Mouse (Mus musculus) hindbrain, embryonic 13.5 days (tissue): ENCODE data around the gene Vmn2r118. TPM values are rescaled to one million over a fixed set of nuclear protein-coding genes. Genes with fewer than 3 reads are reported as not detected.

Experiments used
- ATAC-seq: fragments of 200-750 bp; cut with Nextera tagmentation; 2 replicates; pipeline ENCODE4 v1.8.0; 2017; ENCODE audit warnings: moderate TSS enrichment; ENCODE audit not compliant: low FRiP score
- H3K27ac ChIP-seq: fragments of 300-500 bp; sonication (generic); 2 replicates; pipeline ENCODE4 v1.5.1; 2015; ENCODE audit warnings: inconsistent platforms, mild to moderate bottlenecking, moderate library complexity
- H3K27me3 ChIP-seq: fragments of 300-500 bp; sonication (generic); 2 replicates; pipeline ENCODE4 v1.6.1; 2015; ENCODE audit warnings: mild to moderate bottlenecking, inconsistent platforms
- H3K36me3 ChIP-seq: fragments of 300-500 bp; sonication (generic); 2 replicates; pipeline ENCODE4 v1.6.1; 2015; ENCODE audit warnings: mild to moderate bottlenecking, inconsistent platforms
- H3K4me1 ChIP-seq: fragments of 300-500 bp; sonication (generic); replicated peaks from 2 replicates; pipeline ENCODE4 v1.6.1; 2015; ENCODE audit warnings: inconsistent platforms
- H3K4me2 ChIP-seq: fragments of 300-500 bp; sonication (generic); 2 replicates; pipeline ENCODE4 v1.6.1; 2015; ENCODE audit warnings: inconsistent platforms, mild to moderate bottlenecking, moderate library complexity
- H3K4me3 ChIP-seq: fragments of 300-500 bp; sonication (generic); 2 replicates; pipeline ENCODE4 v1.5.1; 2015; ENCODE audit warnings: mild to moderate bottlenecking, inconsistent platforms
- H3K9ac ChIP-seq: fragments of 300-500 bp; sonication (generic); 2 replicates; pipeline ENCODE4 v1.6.1; 2015; ENCODE audit warnings: mild to moderate bottlenecking, inconsistent platforms
- H3K9me3 ChIP-seq: fragments of 300-500 bp; sonication (generic); 2 replicates; pipeline ENCODE4 v1.6.1; 2016; ENCODE audit warnings: inconsistent platforms
- WGBS: fragments of 180-500 bp; shearing (Covaris S2); methylation state at CpG from one replicate; pipeline ENCODE4 v1.1.7; 2015; 5-methylcytosine and 5-hydroxymethylcytosine counted together
- polyA plus RNA-seq: library from polyadenylated mRNA; unstranded; fragments of >200 nt; fragmentation: Nextera tagmentation; extraction: Ambion mirVana; gene quantifications from 2 replicates; pipeline ENCODE4 v1.2.1, GENCODE M21; 2015

The Vmn2r118 gene
- not detected in 2 replicates for polyA plus RNA-seq

- H3K9ac ChIP-seq: no peak within 1 kb of the TSS
- no peaks in the 10 kb centered on the region for H3K27me3 ChIP-seq
- no peak for ATAC-seq
- H3K4me3 ChIP-seq: no peak within 1 kb of the TSS
- 93% methylated on average over 3 of the region's 3 CpGs for whole genome bisulfite sequencing
- H3K27ac ChIP-seq: no peak within 1 kb of the TSS
- H3K4me1 ChIP-seq: no peaks in the 10 kb centered on the region
- no peak within 1 kb of the TSS for H3K4me2 ChIP-seq
- no peaks in the 10 kb centered on the region for H3K36me3 ChIP-seq
- no peaks in the 10 kb centered on the region for H3K9me3 ChIP-seq
Measured at GRCm38 (mm10) chr17:55625092-55625491, at the start of gene Vmn2r118. Gene Vmn2r118 (minus strand): TSS chr17:55625192.

GRCm38 (mm10) chr17:55661099-55661498, 36.1 kb upstream of the Vmn2r118 start:
- Histone ChIP-seq H3K27me3 (no peaks in the 10 kb centered on the region), H3K9ac (no peak overlapping the region), H3K4me3 (no peak overlapping the region), H3K27ac (no peak overlapping the region), H3K36me3 (peaks cover 43% of the 10 kb centered on the region), H3K4me1 (no peaks in the 10 kb centered on the region), H3K9me3 (no peaks in the 10 kb centered on the region), H3K4me2 (no peak overlapping the region)
- WGBS: 87% methylated on average over 2 of the region's 2 CpGs
- no peak for ATAC-seq

- 87% methylated on average over 1 of the region's 1 CpGs for WGBS
Measured at GRCm38 (mm10) chr17:55590838-55591237, 34.2 kb downstream of the Vmn2r118 start.

GRCm38 (mm10) chr17:55561774-55562173, 63.2 kb downstream of the Vmn2r118 start:
- Histone ChIP-seq H3K27me3 (no peaks in the 10 kb centered on the region), H3K4me3 (no peak overlapping the region), H3K4me1 (no peaks in the 10 kb centered on the region), H3K36me3 (no peaks in the 10 kb centered on the region), H3K9me3 (no peaks in the 10 kb centered on the region), H3K4me2 (no peak overlapping the region), H3K27ac (no peak overlapping the region), H3K9ac (no peak overlapping the region)
- WGBS: 80% methylated on average over 2 of the region's 2 CpGs
- no peak for ATAC-seq

More at GRCm38 (mm10) chr17:55590838-55591237, 34.2 kb downstream of the Vmn2r118 start:
- no peak for ATAC-seq
- no peak overlapping the region for H3K4me2 ChIP-seq
- H3K36me3 ChIP-seq: no peaks in the 10 kb centered on the region
- H3K4me3 ChIP-seq: no peak overlapping the region
- H3K9ac ChIP-seq: no peak overlapping the region
- H3K27ac ChIP-seq: no peak overlapping the region
- no peaks in the 10 kb centered on the region for H3K27me3 ChIP-seq
- no peaks in the 10 kb centered on the region for H3K9me3 ChIP-seq
- no peaks in the 10 kb centered on the region for H3K4me1 ChIP-seq

- Histone ChIP-seq H3K4me2 (no peak overlapping the region), H3K27ac (no peak overlapping the region), H3K4me1 (no peaks in the 10 kb centered on the region), H3K36me3 (no peaks in the 10 kb centered on the region), H3K4me3 (no peak overlapping the region), H3K9ac (no peak overlapping the region), H3K9me3 (no peaks in the 10 kb centered on the region), H3K27me3 (no peaks in the 10 kb centered on the region)
- WGBS: 79% methylated on average over 1 of the region's 1 CpGs
- ATAC-seq: no peak
Measured at GRCm38 (mm10) chr17:55548476-55548875, 76.5 kb downstream of the Vmn2r118 start.

Other genes with a start within 250 kb of the Vmn2r118 start
- 18.5 and 21.4 TPM in 2 replicates for gene St6gal2, start 179.8 kb downstream of the Vmn2r118 start, polyA plus RNA-seq
- gene Pot1b, start 87.4 kb upstream of the Vmn2r118 start, polyA plus RNA-seq: 9.2 and 9.8 TPM in 2 replicates
- 0.08 and 0.25 TPM in 2 replicates for gene Adgre4, start 124.8 kb upstream of the Vmn2r118 start, polyA plus RNA-seq